Mouse (Mus musculus): Measurements from ENCODE around the gene Tatdn2. TPM values are rescaled to one million over a fixed set of nuclear protein-coding genes. Genes with fewer than 3 reads are reported as not detected.

Gene Tatdn2
- polyA plus RNA-seq, 1 experiment = 31.0 TPM

GRCm38 (mm10) chr6:113719878-113720277 is 23.0 kb downstream of the Tatdn2 start, which contains the start of gene Ghrl:
Gene Ghrl (minus strand): TSS chr6:113719880.
- H3K27ac ChIP-seq (ENCODE audit: insufficient read depth, low read length) = no peak within 1 kb of the TSS
- WGBS = 78% methylated on average over 3 of the region's 3 CpGs
- H3K4me1 ChIP-seq (ENCODE audit: control insufficient read depth, insufficient read depth, low read length) = peaks cover 7% of the 10 kb centered on the region; the same call in 1 of the 2 replicates
- TF ChIP-seq POLR2A (IDR thresholded peaks at IDR 0.05; ENCODE audit: borderline replicate concordance, insufficient read depth, low read length) (no peak), CTCF (IDR thresholded peaks at IDR 0.05; ENCODE audit: borderline replicate concordance, insufficient read depth, low read depth, low read length) (no peak)
- no peak for DNase-seq
- H3K27me3 ChIP-seq (ENCODE audit: control insufficient read depth, insufficient read depth, low read length) = no peaks in the 10 kb centered on the region
- no peak within 1 kb of the TSS for H3K4me3 ChIP-seq (replicated peaks; ENCODE audit: insufficient read depth, low read depth, low read length)

DNA sequence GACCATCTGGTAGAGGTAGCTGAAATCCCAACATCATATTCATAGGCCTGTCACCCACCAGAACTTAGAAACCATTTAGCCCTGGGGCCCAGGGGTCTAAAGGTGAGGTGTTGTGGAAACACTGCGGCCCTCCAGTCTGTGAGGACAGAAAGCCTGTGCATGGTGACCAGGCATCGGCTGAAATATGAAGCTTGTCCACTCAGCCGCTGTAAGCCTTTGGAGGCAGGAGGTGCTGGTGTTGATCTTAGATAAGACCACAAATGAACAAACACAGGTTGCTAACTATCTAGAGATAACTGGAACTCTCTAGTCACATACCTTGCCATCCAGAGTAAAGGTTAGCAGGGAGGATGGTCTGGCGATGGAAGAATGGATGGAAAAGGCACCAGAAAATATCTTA is 24.2 kb downstream of the Tatdn2 start:
- H3K27me3 ChIP-seq (ENCODE audit: control insufficient read depth, insufficient read depth, low read length) = no peaks in the 10 kb centered on the region
- TF ChIP-seq POLR2A (IDR thresholded peaks at IDR 0.05; ENCODE audit: borderline replicate concordance, insufficient read depth, low read length) = no peak
- TF ChIP-seq CTCF (IDR thresholded peaks at IDR 0.05; ENCODE audit: borderline replicate concordance, insufficient read depth, low read depth, low read length) = no peak
- no peak overlapping the region for H3K27ac ChIP-seq (ENCODE audit: insufficient read depth, low read length)
- DNase-seq = no peak
- WGBS = 96% methylated on average over 4 of the region's 4 CpGs
- H3K4me3 ChIP-seq (replicated peaks; ENCODE audit: insufficient read depth, low read depth, low read length) = no peak overlapping the region
- peaks cover 7% of the 10 kb centered on the region; the same call in 1 of the 2 replicates for H3K4me1 ChIP-seq (ENCODE audit: control insufficient read depth, insufficient read depth, low read length)

- WGBS = 88% methylated on average over 7 of the region's 7 CpGs
- no peak for TF ChIP-seq POLR2A (IDR thresholded peaks at IDR 0.05; ENCODE audit: borderline replicate concordance, insufficient read depth, low read length)
- TF ChIP-seq CTCF (IDR thresholded peaks at IDR 0.05; ENCODE audit: borderline replicate concordance, insufficient read depth, low read depth, low read length) = no peak
- no peaks in the 10 kb centered on the region for H3K27me3 ChIP-seq (ENCODE audit: control insufficient read depth, insufficient read depth, low read length)
- no peak overlapping the region for H3K27ac ChIP-seq (ENCODE audit: insufficient read depth, low read length)
- no peak overlapping the region for H3K4me3 ChIP-seq (replicated peaks; ENCODE audit: insufficient read depth, low read depth, low read length)
- H3K4me1 ChIP-seq (ENCODE audit: control insufficient read depth, insufficient read depth, low read length) = no peaks in the 10 kb centered on the region; the same call in 1 of the 2 replicates
- no peak for DNase-seq
These were observed 31.3 kb downstream of the Tatdn2 start for GRCm38 (mm10) chr6:113728181-113728580.

- WGBS = 89% methylated on average over 3 of the region's 3 CpGs
- Histone ChIP-seq H3K4me1 (ENCODE audit: control insufficient read depth, insufficient read depth, low read length) (no peaks in the 10 kb centered on the region; the same call in 1 of the 2 replicates), H3K27me3 (ENCODE audit: control insufficient read depth, insufficient read depth, low read length) (no peaks in the 10 kb centered on the region), H3K4me3 (replicated peaks; ENCODE audit: insufficient read depth, low read depth, low read length) (no peak overlapping the region), H3K27ac (ENCODE audit: insufficient read depth, low read length) (no peak overlapping the region)
- TF ChIP-seq CTCF (IDR thresholded peaks at IDR 0.05; ENCODE audit: borderline replicate concordance, insufficient read depth, low read depth, low read length) = no peak
- TF ChIP-seq POLR2A (IDR thresholded peaks at IDR 0.05; ENCODE audit: borderline replicate concordance, insufficient read depth, low read length) = no peak
- DNase-seq = no peak
These were observed 34.4 kb downstream of the Tatdn2 start for GRCm38 (mm10) chr6:113731296-113731695.

DNA sequence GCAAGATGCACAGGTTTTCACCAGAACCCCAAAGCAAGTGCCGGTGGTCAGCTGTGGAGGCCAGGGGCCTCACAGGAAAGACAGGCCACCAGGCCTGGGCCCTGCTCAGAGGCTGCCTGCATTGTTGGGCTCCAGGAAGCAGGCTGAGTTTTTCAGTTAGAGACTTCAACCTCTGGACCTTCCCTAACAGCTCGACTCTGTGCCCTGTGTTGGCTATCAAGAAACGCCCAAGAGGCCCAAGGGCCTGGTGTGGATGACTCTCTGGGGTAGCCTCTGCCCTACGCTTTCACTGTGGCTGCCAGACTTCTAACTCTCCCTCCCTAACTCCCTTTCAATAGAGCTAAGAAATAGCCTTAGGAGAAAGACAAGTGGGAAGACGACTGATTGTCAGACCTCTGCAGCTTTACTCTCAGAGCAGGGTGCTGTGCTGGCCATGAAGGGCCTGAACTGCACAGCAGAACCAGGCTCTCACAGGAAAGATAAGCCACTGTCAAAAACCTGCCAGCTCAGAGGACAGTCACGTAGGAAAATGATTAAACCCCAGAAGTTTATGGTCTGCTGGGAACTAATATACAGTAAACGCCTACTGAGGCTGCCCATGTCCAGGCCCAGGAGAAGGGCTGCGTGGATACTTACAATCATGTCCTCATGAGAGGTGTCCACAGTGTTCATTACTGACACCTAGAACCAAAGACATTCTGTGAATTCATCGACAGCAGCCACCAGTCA is 40.6 kb downstream of the Tatdn2 start:
- TF ChIP-seq CTCF (IDR thresholded peaks at IDR 0.05; ENCODE audit: borderline replicate concordance, insufficient read depth, low read depth, low read length) (no peak), POLR2A (IDR thresholded peaks at IDR 0.05; ENCODE audit: borderline replicate concordance, insufficient read depth, low read length) (no peak)
- Histone ChIP-seq H3K4me1 (ENCODE audit: control insufficient read depth, insufficient read depth, low read length) (no peaks in the 10 kb centered on the region), H3K27ac (ENCODE audit: insufficient read depth, low read length) (no peak overlapping the region), H3K4me3 (replicated peaks; ENCODE audit: insufficient read depth, low read depth, low read length) (no peak overlapping the region), H3K27me3 (ENCODE audit: control insufficient read depth, insufficient read depth, low read length) (no peaks in the 10 kb centered on the region)
- DNase-seq = no peak
- 91% methylated on average over 9 of the region's 9 CpGs for WGBS

DNA sequence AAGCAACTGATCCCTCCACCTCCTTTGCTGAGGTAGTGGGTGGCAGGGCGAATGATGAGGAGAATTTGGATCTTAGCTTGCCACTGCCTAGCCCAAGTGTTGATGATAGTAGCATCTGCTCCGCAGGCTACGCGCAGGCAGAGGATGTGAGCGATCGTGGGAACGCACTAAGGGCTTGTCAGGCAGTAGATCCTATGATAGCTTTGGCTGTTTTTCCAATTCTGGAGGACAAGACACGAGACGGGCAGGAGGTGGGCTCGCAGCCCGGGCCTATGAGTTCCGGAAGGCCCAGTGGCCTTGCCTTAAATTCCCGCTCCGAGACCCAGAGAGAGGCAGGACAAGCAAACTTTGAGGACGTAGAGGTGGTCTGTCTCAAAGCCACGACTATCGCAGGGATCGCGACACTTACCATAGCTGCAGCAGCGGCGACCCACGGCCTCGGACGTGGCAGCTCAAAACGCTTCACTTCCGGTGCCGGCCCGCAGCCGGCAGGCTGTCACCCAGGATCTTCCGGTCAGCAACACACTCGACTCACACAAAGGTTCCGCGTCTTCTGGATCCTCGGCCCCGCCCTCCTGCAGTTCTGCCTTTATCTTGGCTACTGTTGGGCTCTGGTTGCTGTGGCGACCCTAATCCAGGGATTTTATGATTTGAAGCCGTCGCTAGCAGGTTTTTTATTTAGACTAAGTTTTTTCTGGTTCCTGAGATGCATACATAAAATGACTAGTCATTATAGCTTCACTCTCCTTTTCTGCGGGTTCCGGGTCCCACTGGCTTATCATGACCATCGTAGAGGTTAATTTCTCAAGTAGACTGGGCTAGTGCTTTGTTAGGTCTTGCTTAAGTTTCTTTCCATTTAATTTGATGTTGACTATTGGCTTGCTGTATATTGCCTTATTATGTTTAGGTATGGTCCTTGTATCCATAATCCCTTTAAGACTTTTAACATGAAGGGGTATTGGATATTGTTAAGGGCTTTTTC is 43.7 kb downstream of the Tatdn2 start, which contains the start of gene Sec13:
Gene Sec13 (minus strand): TSS at position 508 of the 982 bp plus-strand sequence.
- H3K4me3 ChIP-seq (replicated peaks; ENCODE audit: insufficient read depth, low read depth, low read length) = peak within 1 kb of the TSS; percentile 78
- DNase-seq = peak; percentile 83 to 90
- H3K4me1 ChIP-seq (ENCODE audit: control insufficient read depth, insufficient read depth, low read length) = no peaks in the 10 kb centered on the region
- no peaks in the 10 kb centered on the region for H3K27me3 ChIP-seq (ENCODE audit: control insufficient read depth, insufficient read depth, low read length)
- no peak within 1 kb of the TSS; the same call in 1 of the 2 replicates for H3K27ac ChIP-seq (ENCODE audit: insufficient read depth, low read length)
- TF ChIP-seq CTCF (IDR thresholded peaks at IDR 0.05; ENCODE audit: borderline replicate concordance, insufficient read depth, low read depth, low read length) (no peak), POLR2A (IDR thresholded peaks at IDR 0.05; ENCODE audit: borderline replicate concordance, insufficient read depth, low read length) (peak; percentile 95)
- WGBS = 7% methylated on average over 41 of the region's 41 CpGs

DNA sequence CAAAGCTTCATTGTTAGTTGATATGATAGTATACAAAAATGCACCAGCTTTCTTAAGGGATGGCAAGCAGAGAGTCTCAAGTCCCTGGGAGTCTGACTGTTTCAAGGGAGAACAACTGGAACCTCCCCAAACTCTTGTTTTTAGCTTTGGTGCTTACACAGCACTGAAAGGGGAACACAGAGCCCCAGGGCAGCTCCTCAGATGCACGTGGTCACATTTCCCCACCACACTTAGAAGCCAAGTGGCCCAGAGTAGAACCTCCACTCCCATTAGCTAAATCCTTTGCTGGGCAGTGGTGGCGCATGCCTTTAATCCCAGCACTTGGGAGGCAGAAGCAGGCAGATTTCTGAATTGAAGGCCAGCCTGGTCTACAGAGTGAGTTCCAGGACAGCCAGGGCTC is 44.6 kb downstream of the Tatdn2 start:
- Histone ChIP-seq H3K27me3 (ENCODE audit: control insufficient read depth, insufficient read depth, low read length) (no peaks in the 10 kb centered on the region), H3K27ac (ENCODE audit: insufficient read depth, low read length) (no peak overlapping the region), H3K4me1 (ENCODE audit: control insufficient read depth, insufficient read depth, low read length) (no peaks in the 10 kb centered on the region), H3K4me3 (replicated peaks; ENCODE audit: insufficient read depth, low read depth, low read length) (no peak overlapping the region)
- no peak for TF ChIP-seq POLR2A (IDR thresholded peaks at IDR 0.05; ENCODE audit: borderline replicate concordance, insufficient read depth, low read length)
- TF ChIP-seq CTCF (IDR thresholded peaks at IDR 0.05; ENCODE audit: borderline replicate concordance, insufficient read depth, low read depth, low read length) = no peak
- no peak for DNase-seq
- 68% methylated on average over 2 of the region's 2 CpGs for WGBS
